Mouse (Mus musculus): Measurements from ENCODE around the gene Tssk6. TPM values are rescaled to one million over a fixed set of nuclear protein-coding genes. Genes with fewer than 3 reads are reported as not detected.

The Tssk6 gene
- total RNA-seq, 2 experiments from 2014 or later: not detected

Other genes with a start within 250 kb of the Tssk6 start
- 1 to 10 TPM; 1.0 to 1.9 TPM for gene Zfp964, start 247.7 kb upstream of the Tssk6 start, total RNA-seq (2021)
- 10 to 100 TPM; 13.6 to 16.1 TPM for gene Zfp869, start 191.5 kb upstream of the Tssk6 start, total RNA-seq (2021)
- 1 to 10 TPM; 2.0 to 2.2 TPM for gene Zfp963, start 152.2 kb upstream of the Tssk6 start, total RNA-seq (2021)
- 1 to 10 TPM in 1 of 2 experiments, not detected in 1; 1.3 TPM for gene Gm20422, start 127.3 kb upstream of the Tssk6 start, total RNA-seq (2021)
- 10 to 100 TPM; 14.1 to 14.4 TPM for gene Atp13a1, start 111.0 kb upstream of the Tssk6 start, total RNA-seq (2021)
- 10 to 100 TPM; 14.4 to 16.2 TPM for gene Zfp866, start 111.0 kb upstream of the Tssk6 start, total RNA-seq (2021)
- gene Gmip, start 93.5 kb upstream of the Tssk6 start, total RNA-seq (2021): 1 to 10 TPM; 5.4 to 5.6 TPM
- gene Lpar2, start 79.8 kb upstream of the Tssk6 start, total RNA-seq (2021): under 1 TPM; 0.16 to 0.42 TPM
- gene Pbx4, start 69.7 kb upstream of the Tssk6 start, total RNA-seq (2021): not detected
- 1 to 10 TPM; 1.7 to 2.4 TPM for gene Cilp2, start 14.5 kb upstream of the Tssk6 start, total RNA-seq (2021)
- 100 to 1,000 TPM; 451 to 482 TPM for gene Ndufa13, start 374 bp downstream of the Tssk6 start, total RNA-seq (2021)
- gene Yjefn3, start 528 bp downstream of the Tssk6 start, total RNA-seq (2021): 10 to 100 TPM in 1 of 2 experiments, 1 to 10 TPM in 1; 9.1 to 12.1 TPM
- gene Gatad2a, start 94.2 kb downstream of the Tssk6 start, total RNA-seq (2021): 10 to 100 TPM; 31.6 to 36.5 TPM
- 10 to 100 TPM; 35.3 to 38.6 TPM for gene Mau2, start 140.6 kb downstream of the Tssk6 start, total RNA-seq (2021)
- 10 to 100 TPM; 18.7 to 22.0 TPM for gene Sugp1, start 140.6 kb downstream of the Tssk6 start, total RNA-seq (2021)
- 1 to 10 TPM in 1 of 2 experiments, under 1 TPM in 1; 0.97 to 1.1 TPM for gene Tm6sf2, start 170.7 kb downstream of the Tssk6 start, total RNA-seq (2021)
- gene Hapln4, start 181.3 kb downstream of the Tssk6 start, total RNA-seq (2021): not detected
- gene Ncan, start 218.7 kb downstream of the Tssk6 start, total RNA-seq (2021): under 1 TPM in 1 of 2 experiments, not detected in 1; 0.06 TPM
- gene Nr2c2ap, start 229.1 kb downstream of the Tssk6 start, total RNA-seq (2021): 1 to 10 TPM; 8.3 to 8.5 TPM
- 10 to 100 TPM; 17.2 to 19.6 TPM for gene Rfxank, start 237.0 kb downstream of the Tssk6 start, total RNA-seq (2021)
- 10 to 100 TPM; 23.5 to 23.7 TPM for gene Borcs8, start 237.3 kb downstream of the Tssk6 start, total RNA-seq (2021)
- gene Mef2b, start 237.5 kb downstream of the Tssk6 start, total RNA-seq (2021): under 1 TPM; 0.25 to 0.49 TPM

All from heart, postnatal 36 days (tissue).